Mouse (Mus musculus) megakaryocyte-erythroid progenitor cell, adult 5 weeks (primary cell): ENCODE measurements around the gene Ctsk. TPM values are rescaled to one million over a fixed set of nuclear protein-coding genes. Genes with fewer than 3 reads are reported as not detected.

Experiments
- polyA plus RNA-seq: library from polyadenylated mRNA; stranded (reverse); fragments of >175 nt; gene quantifications from 2 replicates; pipeline ENCODE4 v1.2.3, GENCODE M21; 2012

Ctsk gene
- polyA plus RNA-seq = not detected in 2 replicates

DNA sequence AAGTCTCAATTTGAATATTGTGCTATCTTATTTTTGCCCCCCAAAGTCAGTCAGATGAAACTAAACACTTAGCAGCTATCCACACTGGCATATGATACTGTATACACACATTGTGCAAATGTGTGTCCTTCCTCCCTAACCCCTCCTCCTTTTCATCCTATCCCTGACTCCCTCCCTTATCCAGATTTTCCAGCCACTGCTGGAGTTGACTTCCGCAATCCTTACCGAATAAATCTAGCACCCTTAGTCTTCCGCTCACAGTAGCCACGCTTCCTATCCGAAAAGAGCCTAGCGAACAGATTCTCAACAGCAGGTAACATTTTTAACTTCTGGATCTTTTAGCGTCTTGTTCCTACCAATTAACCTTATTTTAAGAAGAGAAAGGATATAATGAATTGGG is at the start of gene Ctsk:
Gene Ctsk (plus strand): TSS at position 233 of the 400 bp plus-strand sequence.

GRCm38 (mm10) chr3:95526622-95527211 is 27.7 kb downstream of the Ctsk start, which contains the start of gene Ctss:
Gene Ctss (plus strand): TSS chr3:95526786.

Other genes starting within 250 kb of the Ctsk start
- gene Bnipl, start 248.1 kb upstream of the Ctsk start, polyA plus RNA-seq = 0.34 TPM in 1 of 2 replicates, not detected in the other
- 118 and 120 TPM in 2 replicates for gene Mindy1, start 217.9 kb upstream of the Ctsk start, polyA plus RNA-seq
- gene Prune1, start 217.2 kb upstream of the Ctsk start, polyA plus RNA-seq = 2.8 and 3.0 TPM in 2 replicates
- gene Anxa9, start 192.1 kb upstream of the Ctsk start, polyA plus RNA-seq = 2.0 and 2.2 TPM in 2 replicates
- 352 and 417 TPM in 2 replicates for gene Cers2, start 184.5 kb upstream of the Ctsk start, polyA plus RNA-seq
- 12.8 and 14.9 TPM in 2 replicates for gene Setdb1, start 142.1 kb upstream of the Ctsk start, polyA plus RNA-seq
- gene 4930558C23Rik, start 96.4 kb upstream of the Ctsk start, polyA plus RNA-seq = not detected in 2 replicates
- gene Arnt, start 64.9 kb upstream of the Ctsk start, polyA plus RNA-seq = 14.1 and 15.5 TPM in 2 replicates
- gene Ctss, start 27.5 kb downstream of the Ctsk start, polyA plus RNA-seq = 2.0 and 3.0 TPM in 2 replicates
- not detected in 2 replicates for gene Hormad1, start 60.4 kb downstream of the Ctsk start, polyA plus RNA-seq
- gene Golph3l, start 89.7 kb downstream of the Ctsk start, polyA plus RNA-seq = 1.2 and 2.4 TPM in 2 replicates
- gene Ensa, start 125.7 kb downstream of the Ctsk start, polyA plus RNA-seq = 17.9 and 21.4 TPM in 2 replicates
- 437 and 552 TPM in 2 replicates for gene Mcl1, start 159.5 kb downstream of the Ctsk start, polyA plus RNA-seq
- 1.3 and 1.6 TPM in 2 replicates for gene Adamtsl4, start 188.7 kb downstream of the Ctsk start, polyA plus RNA-seq
- 11.3 and 14.5 TPM in 2 replicates for gene Ecm1, start 240.3 kb downstream of the Ctsk start, polyA plus RNA-seq